Comparison of ENCODE assay signal across 19 mouse cellular contexts in genomic region chr6:48803406-48804051, GRCm38 (mm10). TPM values are rescaled to one million over a fixed set of nuclear protein-coding genes. Genes with fewer than 3 reads are reported as not detected.
"Had no signal": no experiment of that assay in that cellular context is flagged by ENCODE, and none has a peak within 500 bp of the region (broad histone marks: within the 10 kb centered on the region; RNA-seq: fewer than 3 reads in every experiment).

No protein-coding gene starts in this region.

- DNase-seq: layer of hippocampus, adult 9-11 months; layer of hippocampus, postnatal 36 days; liver; liver, embryonic 13.5 days; liver, postnatal 0 days; lung, postnatal 36 days; right cerebral cortex, adult 18-20 months; right cerebral cortex, postnatal 25 days; thymus, adult 18-20 months; thymus, postnatal 14 days had no signal

- ATAC-seq: liver, postnatal 0 days; midbrain, embryonic 15.5 days had no signal

- H3K4me3 ChIP-seq: limb, embryonic 12.5 days; liver, embryonic 13.5 days; lung, embryonic 15.5 days; midbrain, embryonic 10.5 days; midbrain, embryonic 15.5 days had no signal

- H3K4me1 ChIP-seq: limb, embryonic 12.5 days; liver, embryonic 13.5 days; midbrain, embryonic 10.5 days; midbrain, embryonic 15.5 days had no signal

- H3K9ac ChIP-seq: limb, embryonic 12.5 days; liver, embryonic 13.5 days; liver, postnatal 0 days; lung, embryonic 15.5 days; midbrain, embryonic 15.5 days had no signal

- H3K9me3 ChIP-seq: limb, embryonic 12.5 days; liver, embryonic 13.5 days; lung, embryonic 15.5 days; midbrain, embryonic 10.5 days; midbrain, embryonic 15.5 days had no signal

- H3K27me3 ChIP-seq: limb, embryonic 12.5 days; liver, embryonic 13.5 days; lung, embryonic 15.5 days; midbrain, embryonic 15.5 days had no signal

- H3K4me2 ChIP-seq: limb, embryonic 12.5 days; liver, embryonic 13.5 days; lung, embryonic 15.5 days; midbrain, embryonic 15.5 days had no signal

- H3K27ac ChIP-seq: kidney, postnatal 0 days; limb, embryonic 12.5 days; liver, embryonic 13.5 days; lung, embryonic 15.5 days; midbrain, embryonic 10.5 days; midbrain, embryonic 15.5 days; stomach, postnatal 0 days had no signal

- H3K36me3 ChIP-seq: limb, embryonic 12.5 days; liver, embryonic 13.5 days; lung, embryonic 15.5 days; midbrain, embryonic 10.5 days; midbrain, embryonic 15.5 days had no signal

RNA-seq across cellular contexts. Expression of gene Gimap3, which starts 32.9 kb away (rescaled TPM):
- total RNA-seq: layer of hippocampus, adult 18-20 months; layer of hippocampus, postnatal 36 days; left cerebral cortex, postnatal 36 days had no signal
- polyA plus RNA-seq: limb, embryonic 12.5 days; midbrain, embryonic 10.5 days; midbrain, embryonic 15.5 days; neural tube, embryonic 14.5 days had no signal
